Mouse (Mus musculus): Measurements from ENCODE around the gene Clca2. TPM values are rescaled to one million over a fixed set of nuclear protein-coding genes. Genes with fewer than 3 reads are reported as not detected.
A peak's percentile ranks its signal among the peaks of the same experiment; 100 is the strongest.

Clca2 gene
- polyA plus RNA-seq, 1 experiment from 2014 or later, result 0.22 TPM

- Histone ChIP-seq H3K27ac (peak overlapping the region; percentile 99), H3K9me3 (replicated peaks; ENCODE audit: low read length) (no peaks in the 10 kb centered on the region), H3K4me2 (ENCODE audit: low read length) (peak overlapping the region; percentile 78), H3K4me1 (replicated peaks; ENCODE audit: insufficient read depth, low read length) (peaks cover 9% of the 10 kb centered on the region; the same call in 1 of the 2 replicates), H3K36me3 (ENCODE audit: insufficient read depth, low read length) (no peaks in the 10 kb centered on the region), H3K4me3 (replicated peaks; ENCODE audit: low read depth, low read length) (peak overlapping the region; percentile 83), H3K9ac (ENCODE audit: low read depth, low read length) (peak overlapping the region; percentile 91; the same call in 1 of the 2 replicates), H3K27me3 (ENCODE audit: insufficient read depth, low read length) (no peaks in the 10 kb centered on the region)
- WGBS, result 82% methylated on average over 10 of the region's 10 CpGs
- ATAC-seq (replicated peaks; ENCODE audit: low FRiP score, low read depth) (no peak), DNase-seq (ENCODE audit: low spot score) (no peak)
- TF ChIP-seq CTCF (IDR thresholded peaks at IDR 0.05; ENCODE audit: low read depth), result no peak
These were observed 18.4 kb upstream of the Clca2 start for GRCm38 (mm10) chr3:145117637-145118036.

- no peak for ATAC-seq (replicated peaks; ENCODE audit: low FRiP score, low read depth)
- WGBS, result 98% methylated on average over 2 of the region's 2 CpGs
These were observed 15.9 kb upstream of the Clca2 start for GRCm38 (mm10) chr3:145115169-145115568.

GRCm38 (mm10) chr3:145105773-145106504 is 6.7 kb upstream of the Clca2 start:
- 71% methylated on average over 5 of the region's 5 CpGs for WGBS
- H3K4me2 ChIP-seq (ENCODE audit: low read length), result no peak overlapping the region
- TF ChIP-seq CTCF (IDR thresholded peaks at IDR 0.05; ENCODE audit: low read depth), result peak; percentile 35; the same call in 1 of the 2 replicates
- peak; percentile 33; the same call in 1 of the 2 replicates for ATAC-seq (replicated peaks; ENCODE audit: low FRiP score, low read depth)
- DNase-seq (ENCODE audit: low spot score), result no peak
- no peak overlapping the region for H3K4me3 ChIP-seq (replicated peaks; ENCODE audit: low read depth, low read length)
- no peaks in the 10 kb centered on the region for H3K9me3 ChIP-seq (replicated peaks; ENCODE audit: low read length)
- H3K27me3 ChIP-seq (ENCODE audit: insufficient read depth, low read length), result no peaks in the 10 kb centered on the region
- no peak overlapping the region for H3K9ac ChIP-seq (ENCODE audit: low read depth, low read length)
- no peaks in the 10 kb centered on the region for H3K4me1 ChIP-seq (replicated peaks; ENCODE audit: insufficient read depth, low read length)
- no peaks in the 10 kb centered on the region for H3K36me3 ChIP-seq (ENCODE audit: insufficient read depth, low read length)
- no peak overlapping the region for H3K27ac ChIP-seq

More at GRCm38 (mm10) chr3:145115169-145115568, 15.9 kb upstream of the Clca2 start:
- TF ChIP-seq CTCF (IDR thresholded peaks at IDR 0.05; ENCODE audit: low read depth), result no peak
- no peak overlapping the region for H3K9ac ChIP-seq (ENCODE audit: low read depth, low read length)
- no peak for DNase-seq (ENCODE audit: low spot score)
- no peak overlapping the region for H3K4me3 ChIP-seq (replicated peaks; ENCODE audit: low read depth, low read length)
- H3K4me1 ChIP-seq (replicated peaks; ENCODE audit: insufficient read depth, low read length), result peaks cover 9% of the 10 kb centered on the region; the same call in 1 of the 2 replicates
- no peaks in the 10 kb centered on the region for H3K36me3 ChIP-seq (ENCODE audit: insufficient read depth, low read length)
- H3K4me2 ChIP-seq (ENCODE audit: low read length), result no peak overlapping the region
- no peaks in the 10 kb centered on the region for H3K9me3 ChIP-seq (replicated peaks; ENCODE audit: low read length)
- no peaks in the 10 kb centered on the region for H3K27me3 ChIP-seq (ENCODE audit: insufficient read depth, low read length)
- no peak overlapping the region for H3K27ac ChIP-seq

GRCm38 (mm10) chr3:145105076-145105772 is 6.0 kb upstream of the Clca2 start:
- H3K4me3 ChIP-seq (replicated peaks; ENCODE audit: low read depth, low read length), result no peak overlapping the region
- TF ChIP-seq CTCF (IDR thresholded peaks at IDR 0.05; ENCODE audit: low read depth), result no peak
- H3K4me2 ChIP-seq (ENCODE audit: low read length), result no peak overlapping the region
- ATAC-seq (replicated peaks; ENCODE audit: low FRiP score, low read depth), result no peak
- no peak overlapping the region for H3K9ac ChIP-seq (ENCODE audit: low read depth, low read length)
- no peaks in the 10 kb centered on the region for H3K27me3 ChIP-seq (ENCODE audit: insufficient read depth, low read length)
- H3K27ac ChIP-seq, result no peak overlapping the region
- H3K4me1 ChIP-seq (replicated peaks; ENCODE audit: insufficient read depth, low read length), result no peaks in the 10 kb centered on the region
- WGBS, result 61% methylated on average over 5 of the region's 5 CpGs
- no peak for DNase-seq (ENCODE audit: low spot score)
- H3K9me3 ChIP-seq (replicated peaks; ENCODE audit: low read length), result no peaks in the 10 kb centered on the region
- no peaks in the 10 kb centered on the region for H3K36me3 ChIP-seq (ENCODE audit: insufficient read depth, low read length)

- Histone ChIP-seq H3K4me2 (ENCODE audit: low read length) (no peak overlapping the region), H3K9ac (ENCODE audit: low read depth, low read length) (no peak overlapping the region), H3K4me1 (replicated peaks; ENCODE audit: insufficient read depth, low read length) (no peaks in the 10 kb centered on the region), H3K9me3 (replicated peaks; ENCODE audit: low read length) (no peaks in the 10 kb centered on the region), H3K4me3 (replicated peaks; ENCODE audit: low read depth, low read length) (no peak overlapping the region), H3K36me3 (ENCODE audit: insufficient read depth, low read length) (no peaks in the 10 kb centered on the region), H3K27me3 (ENCODE audit: insufficient read depth, low read length) (no peaks in the 10 kb centered on the region), H3K27ac (no peak overlapping the region)
- TF ChIP-seq CTCF (IDR thresholded peaks at IDR 0.05; ENCODE audit: low read depth), result no peak
- no peak for ATAC-seq (replicated peaks; ENCODE audit: low FRiP score, low read depth)
- 54% methylated on average over 5 of the region's 5 CpGs for WGBS
- no peak for DNase-seq (ENCODE audit: low spot score)
These were observed 4.5 kb upstream of the Clca2 start for GRCm38 (mm10) chr3:145103770-145104169.

GRCm38 (mm10) chr3:145103321-145103720 is 4.1 kb upstream of the Clca2 start:
- WGBS, result 72% methylated on average over 2 of the region's 2 CpGs

More at GRCm38 (mm10) chr3:145103321-145103720, 4.1 kb upstream of the Clca2 start:
- no peaks in the 10 kb centered on the region for H3K27me3 ChIP-seq (ENCODE audit: insufficient read depth, low read length)
- no peak overlapping the region for H3K9ac ChIP-seq (ENCODE audit: low read depth, low read length)
- H3K4me2 ChIP-seq (ENCODE audit: low read length), result no peak overlapping the region
- H3K27ac ChIP-seq, result no peak overlapping the region
- H3K4me3 ChIP-seq (replicated peaks; ENCODE audit: low read depth, low read length), result no peak overlapping the region
- no peaks in the 10 kb centered on the region for H3K36me3 ChIP-seq (ENCODE audit: insufficient read depth, low read length)
- DNase-seq (ENCODE audit: low spot score) (no peak), ATAC-seq (replicated peaks; ENCODE audit: low FRiP score, low read depth) (no peak)
- H3K9me3 ChIP-seq (replicated peaks; ENCODE audit: low read length), result no peaks in the 10 kb centered on the region
- H3K4me1 ChIP-seq (replicated peaks; ENCODE audit: insufficient read depth, low read length), result no peaks in the 10 kb centered on the region
- TF ChIP-seq CTCF (IDR thresholded peaks at IDR 0.05; ENCODE audit: low read depth), result no peak
